Mouse (Mus musculus): ENCODE measurements at regions not wholly inside any gene's neighbourhood (a gene's known extent, or its start where the extent isn't known, plus 50 kb on each side); places are given as distances from the start of the nearest gene placed in this dataset.

- TF ChIP-seq CTCF (IDR thresholded peaks at IDR 0.05; ENCODE audit: insufficient read depth, low read depth, low read length): no peak
- TF ChIP-seq POLR2A (IDR thresholded peaks at IDR 0.05; ENCODE audit: insufficient read depth, low read depth, low read length): no peak
These were observed 277.2 kb upstream of the Sox11 start for GRCm38 (mm10) chr12:27619616-27620015.

Data from olfactory bulb, adult 2 months (tissue).